Mouse (Mus musculus) liver, adult 2 months (tissue): ENCODE measurements around the gene Shank2.

Source experiments
- CTCF ChIP-seq: fragments of 200-500 bp; IDR thresholded peaks from 2 replicates; pipeline ENCODE4 v1.5.1; 2011; ENCODE audit warnings: low read depth, low read length, control low read depth
- POLR2A ChIP-seq: fragments of 200-500 bp; IDR thresholded peaks from 2 replicates; pipeline ENCODE4 v1.6.1; 2011; ENCODE audit warnings: low read length, control low read depth; ENCODE audit not compliant: insufficient read depth; ENCODE audit errors: extremely low read depth

GRCm38 (mm10) chr7:144294239-144295200 lies 292.8 kb downstream of the Shank2 start:
- TF ChIP-seq POLR2A (no peak), CTCF (no peak)
